Mouse (Mus musculus) E14TG2a.4 (cell line): ENCODE results near the gene Ushbp1.
"Not testable (repeated sequence)": the region's sequence is repeated elsewhere in the genome, so short reads cannot be mapped to it uniquely, and the experiment has no call there.

Experiments used
- H3K27me3 ChIP-seq: 2 replicates; pipeline ENCODE4 v1.6.1; 2014; ENCODE audit warnings: low read length, control low read depth; ENCODE audit not compliant: insufficient read depth
- H3K36me3 ChIP-seq: 2 replicates; pipeline ENCODE4 v1.6.1; 2014; ENCODE audit warnings: low read length, control low read depth; ENCODE audit not compliant: insufficient read depth
- H3K4me1 ChIP-seq: replicated peaks from 2 replicates; pipeline ENCODE4 v1.6.1; 2014; ENCODE audit warnings: low read depth, low read length, control low read depth
- H3K4me3 ChIP-seq: replicated peaks from 2 replicates; pipeline ENCODE4 v1.5.1; 2014; ENCODE audit warnings: mild to moderate bottlenecking, low read length
- H3K9me3 ChIP-seq: 2 replicates; pipeline ENCODE4 v1.6.1; 2014; ENCODE audit warnings: low read length, control low read depth
- CTCF ChIP-seq: conservative IDR thresholded peaks from 2 replicates; pipeline ENCODE4 v1.5.1; 2014; ENCODE audit warnings: low read length
- NANOG ChIP-seq: IDR thresholded peaks from 2 replicates; pipeline ENCODE4 v1.6.1; 2014; ENCODE audit warnings: borderline replicate concordance, low read length, mixed read lengths
- POU5F1 ChIP-seq: IDR thresholded peaks from 2 replicates; pipeline ENCODE4 v1.6.1; 2014; ENCODE audit warnings: low read length, borderline replicate concordance

The Ushbp1 gene

GRCm38 (mm10) chr8:71367529-71368176, 27.9 kb downstream of the Ushbp1 start:
- no peak for TF ChIP-seq NANOG
- no peak for TF ChIP-seq CTCF
- TF ChIP-seq POU5F1: no peak
- peak overlapping the region; percentile 86 for H3K4me3 ChIP-seq

GRCm38 (mm10) chr8:71366771-71367528, 28.7 kb downstream of the Ushbp1 start, which contains the start of gene Use1:
Use1 (plus strand) TSS chr8:71366848.
- no peaks in the 10 kb centered on the region for H3K27me3 ChIP-seq
- peaks cover 43% of the 10 kb centered on the region for H3K4me1 ChIP-seq
- peaks cover 26% of the 10 kb centered on the region for H3K36me3 ChIP-seq
- peak within 1 kb of the TSS; percentile 86 for H3K4me3 ChIP-seq
- no peak for TF ChIP-seq CTCF
- TF ChIP-seq POU5F1: no peak
- TF ChIP-seq NANOG: no peak
- H3K9me3 ChIP-seq: no peaks in the 10 kb centered on the region

More at GRCm38 (mm10) chr8:71367529-71368176, 27.9 kb downstream of the Ushbp1 start:
- Histone ChIP-seq H3K4me1 (peaks cover 49% of the 10 kb centered on the region), H3K27me3 (no peaks in the 10 kb centered on the region), H3K36me3 (peaks cover 29% of the 10 kb centered on the region), H3K9me3 (no peaks in the 10 kb centered on the region)

- no peak for TF ChIP-seq NANOG
- TF ChIP-seq CTCF: peak; percentile 27; the same call in 1 of the 2 replicates
These were observed 37.6 kb downstream of the Ushbp1 start for GRCm38 (mm10) chr8:71358026-71358425.

GRCm38 (mm10) chr8:71351520-71351919, 44.1 kb downstream of the Ushbp1 start:
- H3K4me3 ChIP-seq: no peak overlapping the region
- H3K36me3 ChIP-seq: peaks cover 97% of the 10 kb centered on the region
- no peak for TF ChIP-seq CTCF
- TF ChIP-seq POU5F1: no peak
- no peak for TF ChIP-seq NANOG
- H3K4me1 ChIP-seq: no peaks in the 10 kb centered on the region
- H3K9me3 ChIP-seq: no peaks in the 10 kb centered on the region
- no peaks in the 10 kb centered on the region for H3K27me3 ChIP-seq

More at GRCm38 (mm10) chr8:71358026-71358425, 37.6 kb downstream of the Ushbp1 start:
- no peaks in the 10 kb centered on the region for H3K9me3 ChIP-seq
- peak overlapping the region; percentile 39; the same call in 1 of the 2 replicates for H3K4me3 ChIP-seq
- H3K27me3 ChIP-seq: no peaks in the 10 kb centered on the region
- H3K36me3 ChIP-seq: peaks cover 75% of the 10 kb centered on the region
- peaks cover 22% of the 10 kb centered on the region for H3K4me1 ChIP-seq

- Histone ChIP-seq H3K27me3 (no peaks in the 10 kb centered on the region), H3K9me3 (no peaks in the 10 kb centered on the region), H3K4me3 (no peak overlapping the region), H3K36me3 (peaks cover 97% of the 10 kb centered on the region), H3K4me1 (no peaks in the 10 kb centered on the region)
- TF ChIP-seq CTCF (no peak), POU5F1 (no peak), NANOG (no peak)
These were observed 44.5 kb downstream of the Ushbp1 start for GRCm38 (mm10) chr8:71351117-71351516.

GRCm38 (mm10) chr8:71346581-71346980, 49.0 kb downstream of the Ushbp1 start:
- Histone ChIP-seq H3K4me3 (no peak overlapping the region), H3K4me1 (no peaks in the 10 kb centered on the region), H3K9me3 (no peaks in the 10 kb centered on the region), H3K27me3 (no peaks in the 10 kb centered on the region), H3K36me3 (peaks cover 93% of the 10 kb centered on the region)
- TF ChIP-seq CTCF: no peak

GRCm38 (mm10) chr8:71340625-71341024, 55.0 kb downstream of the Ushbp1 start:
- Histone ChIP-seq H3K27me3 (no peaks in the 10 kb centered on the region), H3K9me3 (no peaks in the 10 kb centered on the region), H3K4me1 (no peaks in the 10 kb centered on the region), H3K36me3 (peaks cover 80% of the 10 kb centered on the region), H3K4me3 (no peak overlapping the region)
- TF ChIP-seq CTCF (peak; percentile 63), POU5F1 (no peak), NANOG (no peak)

- H3K4me3 ChIP-seq, H3K9me3 ChIP-seq, H3K27me3 ChIP-seq, H3K4me1 ChIP-seq: not testable (repeated sequence)
- H3K36me3 ChIP-seq: peaks cover 70% of the 10 kb centered on the region
These were observed 57.8 kb downstream of the Ushbp1 start for GRCm38 (mm10) chr8:71337834-71338233.
